Comparison of ENCODE assay signal across 27 mouse cellular contexts in genomic region chr9:47572132-47572531, GRCm38 (mm10). TPM values are rescaled to one million over a fixed set of nuclear protein-coding genes. Genes with fewer than 3 reads are reported as not detected.
DNase-seq lines count a peak whose midpoint lies in the region; TF ChIP-seq lines count a peak whose summit lies in the region.
"Had no signal": no experiment of that assay in that cellular context is flagged by ENCODE, and none has a peak within 500 bp of the region (broad histone marks: within the 10 kb centered on the region; RNA-seq: fewer than 3 reads in every experiment).

No protein-coding gene starts in this region.

- intact Hi-C loops in heart, postnatal 25 days (cut with DNase I) = no loop called here

- peak; percentile 61 for DNase-seq in heart, adult 11 months
- DNase-seq in heart, postnatal 25 days (ENCODE audit: low spot score) = no peak
- DNase-seq in 3134 (ENCODE audit: extremely low read depth, insufficient read length, low spot score) (peak; percentile 36), MEL (ENCODE audit: low read depth, low spot score) (peak; percentile 40)
- DNase-seq in left cerebral cortex, adult 8-10 months (ENCODE audit: low spot score in 2 of 2) = no peak
- no peak for DNase-seq in kidney, adult 8-10 months
- no peak for DNase-seq in spleen, postnatal 4 days (ENCODE audit: low spot score in 2 of 2)
- DNase-seq: adrenal gland, adult 2 months; cerebellum, adult 9-11 months; cerebellum, postnatal 36 days; embryo, embryonic 11 days; gastrocnemius, postnatal 10 days; gastrocnemius, postnatal 36 days; heart, postnatal 10 days; heart, postnatal 4 days had no signal

- H3K36me3 ChIP-seq in E14TG2a.4 (ENCODE audit: insufficient read depth, low read length) = peaks cover 13% of the 10 kb centered on the region
- no peaks in the 10 kb centered on the region for H3K36me3 ChIP-seq in MEL (ENCODE audit: control insufficient read depth in 1 of 2, insufficient read depth in 2 of 2, low read length in 2 of 2)
- H3K36me3 ChIP-seq: embryonic facial prominence, embryonic 13.5 days; forebrain, embryonic 12.5 days; forebrain, embryonic 15.5 days; heart, embryonic 12.5 days; heart, embryonic 15.5 days; hindbrain, embryonic 12.5 days; hindbrain, embryonic 15.5 days had no signal

- TF ChIP-seq EP300 in MEL (IDR thresholded peaks at IDR 0.05; ENCODE audit: low read depth in 1 of 2, low read length in 2 of 2) = peak; percentile 38 to 56; a peak in 3 of 4 replicates

- peak overlapping the region; percentile 5; the same call in 1 of the 2 replicates for H3K27ac ChIP-seq in MEL (ENCODE audit: control insufficient read depth, low read depth, low read length)
- H3K27ac ChIP-seq: embryonic facial prominence, embryonic 10.5 days; embryonic facial prominence, embryonic 13.5 days; forebrain, embryonic 12.5 days; forebrain, embryonic 15.5 days; heart, embryonic 15.5 days; hindbrain, embryonic 12.5 days; hindbrain, embryonic 15.5 days had no signal

- H3K4me1 ChIP-seq in E14TG2a.4 (replicated peaks; ENCODE audit: low read depth, low read length) (peaks cover 62% of the 10 kb centered on the region), MEL (ENCODE audit: control insufficient read depth in 1 of 2, insufficient read depth in 2 of 2, low read length in 2 of 2) (peaks cover 0 to 14% of the 10 kb centered on the region in 2 experiments; a peak in 1 of 4 replicates)

- H3K9me3 ChIP-seq in E14TG2a.4 (ENCODE audit: low read length) (no peaks in the 10 kb centered on the region), MEL (replicated peaks; ENCODE audit: insufficient read depth, low read length) (no peaks in the 10 kb centered on the region)
- H3K9me3 ChIP-seq: embryonic facial prominence, embryonic 10.5 days; embryonic facial prominence, embryonic 13.5 days; forebrain, embryonic 12.5 days; forebrain, embryonic 15.5 days; heart, embryonic 12.5 days; heart, embryonic 15.5 days; hindbrain, embryonic 12.5 days; hindbrain, embryonic 15.5 days had no signal

- no peak for TF ChIP-seq POLR2A in MEL (IDR thresholded peaks at IDR 0.05; ENCODE audit: control insufficient read depth in 1 of 2, insufficient read depth in 1 of 2, low read depth in 1 of 2, low read length in 2 of 2, poor library complexity in 1 of 2)

- no peak for TF ChIP-seq RAD21 in MEL (IDR thresholded peaks at IDR 0.05; ENCODE audit: low read depth, low read length)

- H3K9ac ChIP-seq in MEL (ENCODE audit: control insufficient read depth, low read depth, low read length, poor library complexity, severe bottlenecking) = peak overlapping the region; percentile 1; the same call in 1 of the 2 replicates
- H3K9ac ChIP-seq: embryonic facial prominence, embryonic 13.5 days; forebrain, embryonic 12.5 days; forebrain, embryonic 15.5 days; heart, embryonic 12.5 days; heart, embryonic 15.5 days; hindbrain, embryonic 12.5 days; hindbrain, embryonic 15.5 days had no signal

- TF ChIP-seq CTCF in E14TG2a.4 (conservative IDR thresholded peaks at IDR 0.05; ENCODE audit: low read length) = no peak
- TF ChIP-seq CTCF in MEL (IDR thresholded peaks at IDR 0.05 in 2 of 3, conservative IDR thresholded peaks at IDR 0.05 in 1 of 3; ENCODE audit: control insufficient read depth in 1 of 3, insufficient read depth in 1 of 3, low read depth in 2 of 3, low read length in 3 of 3, poor library complexity in 1 of 3, severe bottlenecking in 1 of 3) = no peak

- H3K79me2 ChIP-seq in MEL (ENCODE audit: control insufficient read depth, insufficient read depth, low read length, poor library complexity) = no peaks in the 10 kb centered on the region

- H3K4me3 ChIP-seq in E14TG2a.4 (replicated peaks; ENCODE audit: low read length) (peak overlapping the region; percentile 79), MEL (ENCODE audit: control insufficient read depth in 1 of 2, insufficient read depth in 1 of 2, low read depth in 2 of 2, low read length in 2 of 2) (peak overlapping the region; percentile 65; a peak in 3 of 4 replicates)
- H3K4me3 ChIP-seq: embryonic facial prominence, embryonic 10.5 days; embryonic facial prominence, embryonic 13.5 days; erythroblast, embryonic 14.5 days; forebrain, embryonic 12.5 days; forebrain, embryonic 15.5 days; heart, embryonic 12.5 days; heart, embryonic 15.5 days; hindbrain, embryonic 12.5 days; hindbrain, embryonic 15.5 days had no signal

- no peaks in the 10 kb centered on the region for H3K27me3 ChIP-seq in E14TG2a.4 (ENCODE audit: insufficient read depth, low read length)
- no peaks in the 10 kb centered on the region for H3K27me3 ChIP-seq in MEL (ENCODE audit: control insufficient read depth in 1 of 2, insufficient read depth in 2 of 2, low read length in 2 of 2)
- H3K27me3 ChIP-seq: forebrain, embryonic 12.5 days; forebrain, embryonic 15.5 days; heart, embryonic 12.5 days; hindbrain, embryonic 12.5 days; hindbrain, embryonic 15.5 days; Patski had no signal

TF ChIP-seq in MEL, 35 proteins besides CTCF, POLR2A, EP300 and RAD21:
- TF ChIP-seq KAT2A (conservative IDR thresholded peaks at IDR 0.05; ENCODE audit: low read depth, low read length) (no peak), RCOR1 (IDR thresholded peaks at IDR 0.05; ENCODE audit: low read depth, low read length) (no peak), SIN3A (IDR thresholded peaks at IDR 0.05; ENCODE audit: low read length) (no peak), MYC (IDR thresholded peaks at IDR 0.05; ENCODE audit: low read depth, low read length) (no peak), TCF12 (IDR thresholded peaks at IDR 0.05; ENCODE audit: low read depth, low read length) (peak; percentile 16; the same call in 1 of the 2 replicates), ETS1 (IDR thresholded peaks at IDR 0.05; ENCODE audit: low read depth, low read length) (no peak), MXI1 (IDR thresholded peaks at IDR 0.05; ENCODE audit: low read depth, low read length) (no peak), MEF2A (IDR thresholded peaks at IDR 0.05; ENCODE audit: extremely low read depth, insufficient replicate concordance, low read depth, low read length, poor library complexity, severe bottlenecking) (no peak), GABPA (IDR thresholded peaks at IDR 0.05; ENCODE audit: low read depth, low read length) (no peak)

RNA-seq across cellular contexts. Expression of gene Cadm1, which starts 42.2 kb away (rescaled TPM):
- total RNA-seq in heart, postnatal 25 days (2021) = 1 to 10 TPM; 1.9 to 2.1 TPM
- total RNA-seq in MEL (2012; rRNA removed) = 0.16 and 0.31 TPM in 2 replicates
- under 1 TPM in 1 of 2 experiments, not detected in 1; 0.14 TPM for polyA plus RNA-seq in MEL (2012; ENCODE audit: insufficient read depth in 1 of 2, insufficient read length in 2 of 2, low read depth in 1 of 2, low replicate concordance in 2 of 2, missing spikeins in 1 of 2)
- 100 to 1,000 TPM; 218 to 230 (median 223) TPM for total RNA-seq in left cerebral cortex, adult 8-10 months (2022)
- total RNA-seq: granulocyte monocyte progenitor cell, adult 5-6 weeks had no signal

Comparison
In these comparisons a context has a peak if more than half of its experiments do, and no peak if none do; other contexts are left out.
1. DNase-seq: peak in heart, adult 11 months (single experiment), 3134 (single experiment) and MEL (single experiment); none in heart, postnatal 25 days (single experiment), left cerebral cortex, adult 8-10 months (0 of 2), kidney, adult 8-10 months (0 of 2) and spleen, postnatal 4 days (0 of 2).
2. RNA of gene Cadm1, which starts 42.2 kb away (total RNA-seq): 218 to 230 TPM in left cerebral cortex, adult 8-10 months; 1.9 to 2.1 TPM in heart, postnatal 25 days and 0.16 to 0.31 TPM in MEL; every median in the first group is over 10 times any median in the second.